Mouse (Mus musculus) gastrocnemius, postnatal 25 days (tissue): Measurements from ENCODE around the gene Blzf1. TPM values are rescaled to one million over a fixed set of nuclear protein-coding genes. Genes with fewer than 3 reads are reported as not detected.

Experiments
- DNase-seq: peaks from one replicate; pipeline ENCODE4 v3.0.0; 2022
- total RNA-seq, 2 experiments: library from RNA; stranded (reverse); gene quantifications; 1 replicate in 1 of 2; 2 replicates in 1 of 2; pipeline ENCODE4 v1.2.3; 2021

Gene Blzf1
- total RNA-seq, 2 experiments from 2014 or later, result 22.7 to 23.6 TPM

DNA sequence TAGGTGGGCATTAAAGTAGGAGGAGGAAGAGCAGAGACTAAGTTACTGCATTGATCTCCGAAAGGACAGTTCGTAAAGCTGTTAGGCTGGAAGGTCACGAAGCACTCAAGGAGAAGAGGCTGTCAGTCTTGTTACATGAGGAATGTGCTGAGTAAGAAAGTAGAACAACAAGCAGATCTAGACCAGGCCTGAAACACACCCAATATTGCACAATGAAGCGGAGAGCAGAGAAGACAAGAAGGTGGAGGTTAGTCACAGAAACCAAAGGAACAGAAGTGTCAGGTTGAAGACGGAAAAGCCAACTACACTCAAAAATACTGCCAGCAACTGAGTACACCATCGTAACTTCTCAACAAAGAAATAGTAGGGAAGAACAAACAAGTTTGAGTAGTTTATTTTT, 13.2 kb downstream of the Blzf1 start:
- no peak for DNase-seq

DNA sequence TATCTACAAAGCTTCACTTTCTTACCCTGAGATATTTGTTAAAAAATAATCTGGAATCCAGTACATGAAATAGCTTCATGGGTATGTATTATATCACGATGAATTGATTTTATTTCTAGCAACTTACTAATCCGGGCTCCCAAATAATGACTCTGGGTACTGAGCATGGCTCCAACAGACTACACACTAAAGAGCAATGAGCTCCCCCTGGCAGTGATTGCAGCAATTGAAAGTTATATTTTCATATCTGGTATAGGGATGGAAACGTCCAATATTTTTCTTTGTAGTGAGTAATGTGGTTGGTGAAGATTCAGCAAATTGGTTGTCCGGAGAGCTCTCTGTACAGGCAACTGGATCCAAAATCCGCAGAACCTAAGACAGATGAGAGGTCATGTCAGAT, 15.2 kb downstream of the Blzf1 start:
- DNase-seq, result no peak

DNA sequence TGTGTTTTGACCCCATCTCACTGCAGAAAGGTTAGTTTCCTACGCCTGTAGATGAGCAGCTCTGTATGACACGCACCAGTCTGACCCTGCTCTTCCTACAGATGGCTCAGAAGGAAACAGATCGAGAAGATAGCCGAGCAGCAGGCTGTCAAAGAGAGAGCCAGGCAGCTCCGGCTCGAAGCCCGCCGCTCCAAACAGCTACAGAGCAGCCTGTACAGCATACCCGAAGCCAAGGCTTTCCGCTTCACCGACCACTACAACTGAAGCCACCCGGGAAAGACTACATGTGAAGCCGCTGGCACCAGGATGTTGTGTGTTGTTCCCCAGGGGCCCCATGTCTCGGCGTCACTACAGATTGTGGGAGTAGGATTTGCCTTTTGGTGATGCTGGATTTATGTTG, 19.9 kb downstream of the Blzf1 start:
- DNase-seq, result no peak

DNA sequence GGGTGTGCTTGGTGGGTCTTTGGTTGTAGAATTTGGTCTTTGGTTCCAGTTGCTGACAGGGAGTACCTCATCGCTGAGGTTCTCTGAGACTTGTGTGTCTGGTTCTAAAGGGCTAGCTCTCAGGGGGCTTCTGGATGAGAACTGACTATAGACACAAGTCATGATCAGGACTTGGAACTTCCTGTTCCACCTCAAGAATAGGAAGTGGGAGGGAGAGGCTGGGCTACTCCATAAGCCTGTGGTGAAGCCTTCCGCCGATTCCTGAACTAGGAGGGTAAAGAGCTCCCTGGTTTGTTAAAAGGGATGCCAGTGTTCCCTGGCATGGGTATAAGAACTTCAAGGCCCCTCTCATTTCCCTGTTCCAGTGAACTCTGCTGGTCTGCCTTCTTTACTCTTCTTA, 23.3 kb downstream of the Blzf1 start:
- no peak for DNase-seq

DNA sequence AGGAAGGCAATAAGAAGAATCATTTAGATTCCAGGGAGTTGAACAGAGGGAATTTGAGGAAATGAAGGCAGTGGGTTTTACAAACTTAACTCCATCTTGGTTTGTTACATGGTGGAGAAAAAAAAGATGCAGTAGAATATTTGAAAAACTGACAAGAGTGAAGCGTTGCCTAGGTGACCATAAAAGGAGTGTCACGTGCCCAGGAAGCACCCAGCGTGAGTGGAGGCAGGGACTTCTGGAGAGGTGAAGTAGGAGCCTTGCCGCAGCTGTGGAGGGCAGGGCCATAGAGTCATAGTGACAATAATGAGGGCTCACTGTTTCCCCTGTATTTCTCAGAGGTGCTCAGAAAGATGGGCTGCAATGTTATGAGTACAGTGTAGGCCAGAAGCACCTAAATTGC, 28.0 kb downstream of the Blzf1 start:
- DNase-seq, result no peak

DNA sequence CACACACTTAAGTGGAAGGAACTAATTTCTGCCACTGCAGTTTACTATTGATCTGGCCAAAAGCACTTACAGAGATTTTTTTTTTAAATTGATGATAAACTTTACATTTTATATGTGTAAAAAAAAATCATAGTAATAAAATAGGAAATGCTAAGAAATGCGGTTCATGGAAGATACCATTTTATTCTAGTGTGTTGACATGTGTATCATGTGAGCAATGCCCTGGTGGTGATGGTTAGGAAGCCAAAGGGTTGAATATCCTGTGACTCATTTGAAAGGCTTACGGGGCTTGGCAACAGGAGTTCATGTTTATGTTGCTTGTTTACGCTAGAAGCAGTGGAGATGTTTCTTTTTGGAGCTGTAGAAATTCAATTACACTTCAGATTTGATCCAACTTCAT, 30.7 kb downstream of the Blzf1 start:
- no peak for DNase-seq

DNA sequence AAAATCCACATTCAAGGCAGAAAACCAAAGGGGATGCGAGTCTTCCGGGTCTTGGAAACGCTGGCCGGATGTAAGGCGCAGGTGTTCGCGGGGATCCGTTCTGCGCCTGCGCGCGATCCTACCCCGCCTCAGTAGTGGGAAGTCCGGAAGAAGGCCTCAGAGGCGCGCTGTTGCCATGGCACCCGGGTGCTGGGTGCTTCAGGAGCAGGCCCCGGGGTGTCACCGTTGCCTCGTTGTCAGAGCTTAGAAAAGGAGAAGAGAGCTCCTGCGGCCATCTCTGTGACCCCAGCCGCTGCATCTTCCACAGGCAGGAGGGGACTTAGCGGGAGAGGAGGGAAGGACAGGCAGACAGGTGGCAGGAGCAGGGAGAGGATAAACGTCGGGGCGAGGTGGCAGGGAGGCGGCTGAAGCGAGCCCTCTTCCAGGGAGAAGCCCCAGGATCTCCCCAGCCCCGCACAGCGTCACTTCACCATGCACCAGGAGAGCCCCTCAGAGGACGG, 31.8 kb downstream of the Blzf1 start, which contains the start of gene Ccdc181:
Gene Ccdc181, plus strand, starts transcription at position 131 of the 500 bp plus-strand sequence.
- peak; percentile 91 for DNase-seq

DNA sequence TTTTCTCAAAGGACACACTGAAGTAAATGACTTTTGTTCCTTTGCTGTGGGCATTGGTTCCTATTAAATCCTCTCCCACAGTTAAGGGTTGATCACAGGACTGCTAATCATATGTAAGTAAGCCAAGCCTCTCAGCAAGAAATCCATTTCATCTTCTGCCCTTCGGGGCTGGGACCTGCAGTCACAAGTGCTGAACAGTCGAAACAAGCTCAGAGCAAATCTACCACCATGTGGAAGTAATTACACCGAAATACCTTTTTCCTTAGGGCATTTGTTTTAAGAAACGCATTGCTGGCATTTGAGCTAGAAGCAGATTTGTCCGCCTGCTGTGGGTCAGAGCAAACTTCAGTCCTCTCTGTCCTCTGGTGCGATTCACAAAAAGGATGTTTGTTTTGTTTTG, 33.6 kb downstream of the Blzf1 start:
- no peak for DNase-seq

DNA sequence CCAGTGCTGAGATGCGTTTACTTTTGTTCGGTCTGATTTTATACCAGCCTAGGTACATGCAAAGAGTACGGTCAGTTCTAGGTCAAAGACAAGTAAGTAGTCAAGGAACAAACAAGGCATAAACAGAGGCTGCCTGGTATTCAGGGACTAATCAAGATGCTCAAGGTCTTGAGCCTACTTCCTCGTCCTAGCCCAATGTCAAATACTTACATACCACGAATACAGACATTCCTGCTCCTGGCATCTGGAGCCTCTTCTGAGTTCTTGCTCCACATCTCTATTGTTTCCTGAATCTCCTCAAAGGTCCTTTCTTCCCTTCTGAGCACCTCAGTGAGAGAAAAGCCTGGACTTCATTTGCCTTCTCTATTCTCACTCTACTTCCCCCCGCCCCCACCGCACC, 36.3 kb downstream of the Blzf1 start:
- no peak for DNase-seq

DNA sequence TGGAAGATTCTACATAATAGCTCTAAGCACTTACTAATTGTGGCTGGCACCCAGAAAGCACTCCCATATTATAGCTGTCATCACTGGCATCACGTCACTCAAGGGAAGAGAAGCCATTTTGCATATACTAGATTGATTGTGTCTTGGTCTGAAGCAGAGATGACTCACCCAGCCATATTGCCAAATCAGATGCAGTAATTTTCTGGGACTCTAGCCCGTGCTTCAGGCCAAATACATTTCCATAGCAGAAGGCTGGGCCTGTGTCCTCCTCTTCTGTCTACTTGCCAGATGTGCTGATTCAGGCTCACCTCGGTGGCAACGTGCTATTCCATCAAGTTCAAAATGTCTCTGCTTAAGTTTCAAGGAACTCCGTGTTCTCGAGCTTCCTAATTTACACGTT, 45.7 kb downstream of the Blzf1 start:
- peak; percentile 27 for DNase-seq

DNA sequence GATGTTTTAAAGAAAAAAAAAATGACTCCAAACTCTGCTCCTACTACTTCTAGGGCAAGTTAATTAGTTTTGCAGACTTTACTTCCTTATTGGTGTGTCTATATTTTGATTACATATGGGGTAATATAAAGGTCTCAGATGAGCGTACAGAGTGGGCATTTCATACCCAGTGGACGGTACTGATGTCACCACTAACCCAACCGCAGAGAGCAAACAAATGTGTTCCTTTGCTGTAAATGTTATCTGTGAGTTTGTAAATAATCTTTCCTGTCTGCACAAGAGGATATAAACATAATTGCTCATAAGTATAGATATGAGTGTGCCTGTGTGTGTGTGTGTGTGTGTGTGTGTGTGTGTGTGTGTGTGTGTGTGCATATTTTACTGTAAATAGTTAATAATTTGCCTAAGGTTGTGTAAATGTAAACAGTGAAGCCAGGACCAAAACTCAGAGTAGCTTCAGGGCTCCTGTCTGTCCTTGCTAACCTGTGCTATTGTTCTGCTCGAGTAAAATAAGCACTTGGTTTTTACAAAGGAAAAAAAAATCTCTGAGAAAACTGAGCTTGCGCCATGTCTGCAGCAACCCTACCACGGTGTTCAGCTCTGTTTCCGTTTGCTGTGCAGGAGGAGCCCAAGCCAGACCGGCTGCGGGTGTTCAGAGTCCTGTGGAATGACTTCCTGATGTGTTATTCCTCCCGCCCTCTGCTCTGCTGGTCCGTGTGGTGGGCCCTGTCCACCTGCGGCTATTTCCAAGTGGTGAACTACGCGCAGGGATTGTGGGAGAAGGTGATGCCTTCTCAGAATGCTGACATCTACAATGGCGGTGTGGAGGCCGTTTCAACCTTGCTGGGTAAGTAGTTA, 46.9 kb downstream of the Blzf1 start:
- no peak for DNase-seq

DNA sequence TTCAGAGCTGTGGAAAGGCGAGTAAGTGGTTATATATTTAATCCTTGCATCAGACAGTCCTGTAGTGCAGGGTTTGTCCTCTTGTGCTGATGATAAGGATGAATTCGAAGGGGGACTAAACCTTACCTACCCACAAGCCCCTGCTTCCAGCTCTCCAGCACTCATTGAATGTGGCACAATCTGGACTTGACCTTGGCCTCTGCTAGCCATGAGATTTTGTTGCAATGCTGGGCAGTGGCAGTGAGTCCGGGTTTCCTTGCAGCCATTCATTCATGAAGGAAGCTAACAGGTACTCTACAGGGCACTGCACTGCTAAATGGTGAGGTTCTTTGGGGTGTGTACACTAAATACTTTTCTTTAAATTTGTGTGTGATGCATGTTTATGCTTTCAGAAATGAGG, 52.5 kb downstream of the Blzf1 start:
- no peak for DNase-seq

DNA sequence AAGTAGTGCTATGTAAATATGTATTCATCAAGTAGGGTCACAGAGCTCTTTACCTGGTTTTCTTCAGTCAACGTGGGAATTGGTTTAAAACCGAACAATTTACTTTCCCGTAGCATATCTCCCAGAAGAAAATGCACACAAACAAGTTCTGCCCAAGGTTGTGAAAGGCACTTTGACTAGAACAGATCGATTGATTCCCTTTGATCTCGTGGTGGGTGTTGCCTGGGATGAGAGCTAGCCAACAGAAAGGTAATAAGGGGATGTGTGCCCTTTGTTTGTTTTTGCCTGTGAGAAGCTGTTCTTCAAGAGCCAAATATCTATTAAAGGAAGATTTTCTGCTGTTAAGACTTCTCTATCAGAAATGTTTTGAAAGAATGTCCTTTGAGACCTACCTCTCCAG, 54.7 kb downstream of the Blzf1 start:
- DNase-seq, result no peak

DNA sequence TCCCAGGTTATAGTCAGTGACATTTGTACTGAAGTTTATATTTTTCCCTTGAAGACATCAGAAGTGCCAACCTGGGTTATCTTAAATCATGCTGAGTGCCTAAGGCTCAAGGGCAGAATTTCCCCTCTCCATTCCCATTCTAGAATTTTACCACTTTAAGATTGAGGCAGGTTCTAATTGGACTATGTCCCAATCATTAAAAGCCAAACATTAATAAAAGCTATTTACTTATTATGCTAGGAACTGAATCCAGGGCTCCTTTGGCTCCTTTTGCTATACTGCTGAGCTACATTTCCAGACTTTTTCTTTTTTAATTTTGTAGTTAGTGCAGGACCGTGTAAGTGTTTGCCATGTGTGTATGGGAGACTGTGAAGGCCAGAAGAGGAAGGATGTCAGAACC, 55.9 kb downstream of the Blzf1 start:
- no peak for DNase-seq

DNA sequence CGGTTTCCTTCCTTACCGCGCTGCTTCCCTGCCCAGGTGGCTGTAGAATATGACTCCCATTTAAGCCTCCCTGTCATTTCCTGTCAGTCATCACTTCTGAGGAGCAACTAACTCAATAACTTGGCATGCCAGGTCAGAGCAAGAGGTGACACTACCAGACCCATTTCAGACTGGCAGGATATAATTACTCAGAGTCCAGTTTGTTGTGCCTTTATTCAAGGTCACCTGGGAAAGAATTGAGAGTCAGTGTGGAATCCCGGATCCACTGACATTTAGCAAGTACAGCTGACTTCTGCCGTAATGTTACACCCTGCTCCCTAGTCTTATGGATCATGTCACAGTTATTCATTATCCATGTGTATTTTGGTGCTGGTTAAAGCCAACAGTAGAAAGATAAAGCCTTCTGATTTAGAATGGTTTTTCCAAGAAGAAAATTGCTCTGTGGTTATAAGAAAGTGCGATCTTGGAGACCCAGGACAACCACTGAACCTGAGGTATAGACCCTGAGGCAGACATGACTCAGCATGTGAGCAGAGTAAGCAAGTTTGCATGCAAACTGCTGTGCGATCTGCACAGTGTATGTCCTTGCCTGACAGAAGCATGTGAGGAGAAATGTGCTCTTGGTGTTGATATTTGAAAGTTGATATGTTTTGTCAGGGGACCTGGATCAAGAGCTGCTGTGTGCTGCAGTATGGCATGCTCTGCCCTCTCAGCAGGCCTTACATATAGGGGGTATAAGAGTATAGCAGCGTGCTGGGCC, 56.7 kb downstream of the Blzf1 start:
- DNase-seq, result no peak

DNA sequence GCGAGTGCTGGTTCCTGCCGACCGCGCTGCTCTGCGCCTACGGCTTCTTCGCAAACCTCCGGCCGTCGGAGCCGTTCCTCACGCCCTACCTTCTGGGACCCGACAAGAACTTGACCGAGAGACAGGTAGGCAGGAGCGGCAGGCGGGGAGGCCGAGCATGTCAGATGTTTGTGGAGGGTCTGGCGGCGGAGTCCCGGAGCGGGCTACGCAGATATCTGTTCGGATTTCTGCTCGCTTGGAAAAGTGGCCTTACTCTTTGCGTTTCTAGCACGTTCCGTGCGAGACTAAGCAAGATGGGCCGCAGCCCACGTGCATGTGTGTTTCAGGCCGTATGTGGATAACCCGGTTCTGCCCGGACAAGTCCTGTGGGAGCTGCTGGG, 58.0 kb downstream of the Blzf1 start:
- no peak for DNase-seq

DNA sequence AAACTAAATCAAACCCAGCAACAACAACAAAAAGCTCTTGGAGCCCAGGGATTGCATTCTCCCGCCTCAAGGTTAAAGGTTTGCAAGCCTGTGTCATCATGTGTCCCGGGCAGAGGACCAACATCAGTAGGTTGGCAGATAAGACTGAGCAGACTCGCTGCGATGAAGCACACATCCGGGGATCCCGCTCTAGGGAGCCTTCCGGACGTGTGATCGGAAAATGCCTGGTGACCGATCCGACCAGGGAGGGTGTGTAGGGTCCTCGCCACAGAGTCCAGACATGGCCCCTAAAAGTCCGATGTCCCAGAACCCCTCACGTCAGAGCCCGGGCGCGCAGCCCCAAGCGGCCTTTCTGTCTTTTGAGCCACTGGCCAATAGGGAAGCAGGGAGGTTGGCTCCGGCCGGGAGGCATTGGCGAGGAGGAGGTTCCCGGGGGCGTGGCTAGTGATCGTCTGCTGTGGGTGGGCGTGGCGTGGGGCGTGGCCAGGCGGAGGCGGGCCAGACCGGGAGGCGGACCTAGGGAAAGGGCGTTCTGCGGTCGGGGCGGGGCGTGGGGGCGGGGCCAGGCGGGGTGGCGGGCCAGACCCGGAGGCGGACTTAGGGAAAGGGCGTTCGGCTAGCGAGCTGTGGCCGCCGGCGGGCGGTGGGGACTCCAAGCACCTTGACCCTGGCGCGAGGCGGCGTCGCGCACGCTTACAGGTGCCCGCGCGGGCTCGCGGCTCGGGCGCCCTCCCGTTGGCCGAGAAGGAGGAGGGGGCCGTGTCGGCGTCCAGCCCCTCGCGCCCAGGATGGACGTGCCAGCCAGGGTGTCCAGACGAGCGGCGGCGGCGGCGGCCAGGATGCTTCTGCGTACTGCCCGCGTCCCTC, 58.6 kb downstream of the Blzf1 start, which contains the start of gene Slc19a2:
Gene Slc19a2, plus strand, starts transcription at position 582 of the 867 bp plus-strand sequence.
- peak; percentile 97 for DNase-seq

DNA sequence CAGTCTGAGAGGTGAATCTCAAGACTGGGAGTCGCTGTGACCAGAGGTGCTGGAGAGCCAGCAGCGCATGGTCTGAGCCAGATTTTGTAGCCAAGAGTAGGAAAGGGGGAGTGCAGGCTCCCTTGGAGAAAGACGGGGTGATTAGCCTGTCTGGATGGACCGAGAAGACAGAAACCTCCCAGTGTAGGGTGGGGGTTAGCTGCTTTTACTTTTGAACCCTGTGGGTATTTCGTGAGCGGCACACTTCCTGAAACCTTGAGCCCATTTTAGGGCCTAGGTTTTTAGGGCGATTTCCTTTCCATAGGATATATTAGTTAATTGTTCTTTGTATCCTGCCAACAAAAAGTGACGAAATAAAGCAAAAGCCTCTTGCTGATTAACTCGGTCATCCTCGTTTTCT, 59.3 kb downstream of the Blzf1 start:
- DNase-seq, result peak; percentile 20

DNA sequence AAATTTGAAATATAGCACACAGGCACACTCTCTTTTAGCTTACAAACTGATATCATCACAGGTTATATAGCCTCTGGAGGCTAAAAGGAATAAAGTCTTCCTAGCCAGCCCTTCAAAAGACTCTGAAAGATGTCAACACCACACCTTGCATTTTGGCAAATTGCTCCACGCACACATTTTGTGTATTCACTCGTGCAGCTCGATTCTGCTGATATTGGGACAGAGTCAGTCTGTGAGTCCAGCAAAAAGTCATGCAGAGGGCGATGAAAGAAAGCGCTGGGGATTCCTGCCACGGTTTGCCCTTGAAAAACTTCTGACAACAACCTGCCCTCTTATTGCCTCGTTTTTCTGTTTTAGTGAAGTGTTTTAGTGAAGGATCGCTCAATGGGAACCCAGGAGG, 59.8 kb downstream of the Blzf1 start:
- DNase-seq, result no peak

DNA sequence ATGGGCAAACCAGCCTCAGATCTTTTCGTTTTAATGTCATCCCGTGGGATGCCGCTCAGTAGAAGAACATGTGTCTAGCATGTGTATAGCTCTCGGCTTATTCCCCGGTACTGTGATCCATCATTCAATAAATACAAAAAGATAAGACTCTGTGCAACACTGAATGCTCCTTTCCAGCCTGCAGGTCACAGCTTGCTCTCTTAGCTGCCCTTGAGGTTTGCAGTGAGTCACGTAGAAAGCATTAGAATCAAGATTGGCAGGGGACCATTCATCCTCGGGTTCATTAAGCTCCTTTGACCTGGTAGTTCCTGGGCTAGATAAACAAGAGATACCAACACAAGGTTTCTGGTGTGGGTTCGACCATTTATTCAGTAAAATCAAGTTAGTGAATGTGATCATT, 64.5 kb downstream of the Blzf1 start:
- no peak for DNase-seq

DNA sequence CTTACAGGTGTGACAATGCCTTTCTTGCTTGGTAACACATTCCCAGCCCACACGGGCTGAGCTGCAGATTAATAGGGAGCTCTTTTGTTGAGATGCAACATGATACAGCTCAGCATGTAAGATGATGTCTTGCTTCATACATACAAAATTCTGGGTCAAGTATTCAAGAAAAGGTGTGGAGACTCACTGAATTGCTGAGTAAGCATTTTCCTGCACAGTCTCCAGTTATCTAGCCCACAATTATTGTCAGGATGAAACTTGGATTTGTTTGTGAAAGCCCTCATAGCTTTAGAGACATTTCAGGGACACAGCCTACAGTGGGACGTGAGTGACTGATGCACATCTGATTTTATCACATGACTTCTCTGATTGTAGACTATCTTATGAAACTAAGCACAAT, 65.8 kb downstream of the Blzf1 start:
- no peak for DNase-seq
